ENCODE assay signal across 15 mouse cellular contexts in the genomic region with DNA sequence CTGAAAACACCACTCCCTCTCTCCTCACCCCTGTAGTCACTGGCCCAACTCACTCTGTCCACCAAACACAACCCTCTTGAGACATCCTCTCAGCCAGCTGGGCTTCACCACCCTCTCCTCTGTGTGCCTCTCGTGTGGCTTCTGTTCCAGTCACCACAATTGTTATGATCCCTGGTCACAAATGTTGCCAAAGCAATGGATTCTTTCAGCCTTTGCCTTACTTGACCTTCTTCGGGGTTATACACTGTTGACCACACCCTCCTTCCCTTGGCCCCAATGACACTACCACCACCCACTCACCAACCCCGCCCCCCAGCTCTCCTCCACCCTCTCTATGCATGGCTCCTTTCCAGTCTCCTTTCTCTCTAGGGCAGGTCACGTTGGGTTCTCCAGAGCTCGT. TPM values are rescaled to one million over a fixed set of nuclear protein-coding genes. Genes with fewer than 3 reads are reported as not detected.
DNase-seq lines count a peak whose midpoint lies in the region; ATAC-seq and TF ChIP-seq lines count a peak whose summit lies in the region.
"Had no signal": no experiment of that assay in that cellular context is flagged by ENCODE, and none has a peak within 500 bp of the region (broad histone marks: within the 10 kb centered on the region; RNA-seq: fewer than 3 reads in every experiment).

No protein-coding gene starts in this region.

- H3K27ac ChIP-seq in heart, embryonic 10.5 days: no peak overlapping the region
- no peak overlapping the region for H3K27ac ChIP-seq in stomach, postnatal 0 days (replicated peaks)
- H3K27ac ChIP-seq in liver, postnatal 0 days (ENCODE audit: low read depth): no peak overlapping the region
- H3K27ac ChIP-seq in neural tube, embryonic 15.5 days (replicated peaks): no peak overlapping the region
- H3K27ac ChIP-seq: hindbrain, embryonic 12.5 days; limb, embryonic 15.5 days; macrophage; stomach, embryonic 15.5 days had no signal

- peak; percentile 75 for DNase-seq in heart, adult 8-10 months (ENCODE audit: low spot score)
- no peak for DNase-seq in heart, embryonic 10.5 days (ENCODE audit: low spot score)
- DNase-seq in gastrocnemius, adult 8-10 months (ENCODE audit: low spot score in 2 of 2): peak; percentile 57 to 71
- peak; percentile 79 to 90 for DNase-seq in lung, adult 18-20 months
- DNase-seq in stomach, postnatal 0 days (ENCODE audit: low spot score): peak; percentile 24
- DNase-seq in liver, postnatal 0 days: no peak
- DNase-seq: cerebellum, adult 2 months; kidney, adult 11 months; right cerebral cortex, postnatal 14 days had no signal

- H3K36me3 ChIP-seq in heart, embryonic 10.5 days: no peaks in the 10 kb centered on the region
- no peaks in the 10 kb centered on the region for H3K36me3 ChIP-seq in stomach, postnatal 0 days (ENCODE audit: control insufficient read depth, insufficient read depth, low read length)
- no peaks in the 10 kb centered on the region for H3K36me3 ChIP-seq in liver, postnatal 0 days (replicated peaks; ENCODE audit: insufficient read depth, low read length)
- H3K36me3 ChIP-seq in neural tube, embryonic 15.5 days: no peaks in the 10 kb centered on the region
- H3K36me3 ChIP-seq: hindbrain, embryonic 12.5 days; limb, embryonic 15.5 days; stomach, embryonic 15.5 days had no signal

- H3K27me3 ChIP-seq in heart, embryonic 10.5 days (ENCODE audit: insufficient read depth, poor library complexity, severe bottlenecking): no peaks in the 10 kb centered on the region
- no peaks in the 10 kb centered on the region for H3K27me3 ChIP-seq in stomach, postnatal 0 days (ENCODE audit: control insufficient read depth, insufficient read depth, low read length)
- no peaks in the 10 kb centered on the region for H3K27me3 ChIP-seq in liver, postnatal 0 days (ENCODE audit: insufficient read depth, low read length)
- H3K27me3 ChIP-seq in neural tube, embryonic 15.5 days (replicated peaks): no peaks in the 10 kb centered on the region
- H3K27me3 ChIP-seq: hindbrain, embryonic 12.5 days; limb, embryonic 15.5 days; Patski; stomach, embryonic 15.5 days had no signal

- H3K9ac ChIP-seq in stomach, postnatal 0 days (ENCODE audit: low read length): no peak overlapping the region
- no peak overlapping the region for H3K9ac ChIP-seq in liver, postnatal 0 days (replicated peaks)
- H3K9ac ChIP-seq in neural tube, embryonic 15.5 days (replicated peaks): no peak overlapping the region
- H3K9ac ChIP-seq: hindbrain, embryonic 12.5 days; limb, embryonic 15.5 days; stomach, embryonic 15.5 days had no signal

- ATAC-seq in stomach, postnatal 0 days (ENCODE audit: low FRiP score, low TSS enrichment): no peak
- no peak; the same call in 1 of the 2 replicates for ATAC-seq in liver, postnatal 0 days
- no peak for ATAC-seq in neural tube, embryonic 15.5 days (ENCODE audit: low FRiP score)
- ATAC-seq: Patski had no signal

- H3K4me1 ChIP-seq in heart, embryonic 10.5 days: peaks cover 37% of the 10 kb centered on the region
- 0 out of 2 replicates have a peak, but pooled peaks cover 4% of the 10 kb centered on the region for H3K4me1 ChIP-seq in stomach, postnatal 0 days (replicated peaks; ENCODE audit: control insufficient read depth, insufficient read depth)
- peaks cover 5% of the 10 kb centered on the region; the same call in 1 of the 2 replicates for H3K4me1 ChIP-seq in liver, postnatal 0 days (ENCODE audit: insufficient read depth)
- 0 out of 2 replicates have a peak, but pooled peaks cover 6% of the 10 kb centered on the region for H3K4me1 ChIP-seq in neural tube, embryonic 15.5 days

- 84% methylated on average over 5 of the region's 5 CpGs for WGBS in heart, embryonic 10.5 days
- 65% methylated on average over 5 of the region's 5 CpGs for WGBS in stomach, postnatal 0 days
- 72% methylated on average over 5 of the region's 5 CpGs for WGBS in liver, postnatal 0 days (ENCODE audit: insufficient replicate concordance)
- WGBS in neural tube, embryonic 15.5 days: 91% methylated on average over 5 of the region's 5 CpGs

- no peaks in the 10 kb centered on the region for H3K9me3 ChIP-seq in heart, embryonic 10.5 days
- H3K9me3 ChIP-seq in stomach, postnatal 0 days (ENCODE audit: control insufficient read depth, low read length): no peaks in the 10 kb centered on the region
- no peaks in the 10 kb centered on the region for H3K9me3 ChIP-seq in liver, postnatal 0 days (ENCODE audit: low read length)
- no peaks in the 10 kb centered on the region for H3K9me3 ChIP-seq in neural tube, embryonic 15.5 days (replicated peaks)
- H3K9me3 ChIP-seq: hindbrain, embryonic 12.5 days; limb, embryonic 15.5 days; stomach, embryonic 15.5 days had no signal

- TF ChIP-seq CTCF in stomach, postnatal 0 days (IDR thresholded peaks at IDR 0.05; ENCODE audit: low read depth): no peak
- no peak for TF ChIP-seq CTCF in liver, postnatal 0 days (IDR thresholded peaks at IDR 0.05; ENCODE audit: low read depth)

- no peak overlapping the region for H3K4me3 ChIP-seq in heart, embryonic 10.5 days
- no peak overlapping the region for H3K4me3 ChIP-seq in stomach, postnatal 0 days (ENCODE audit: low read depth, low read length)
- H3K4me3 ChIP-seq in liver, postnatal 0 days (ENCODE audit: low read depth, low read length): no peak overlapping the region
- no peak overlapping the region for H3K4me3 ChIP-seq in neural tube, embryonic 15.5 days (replicated peaks)
- H3K4me3 ChIP-seq: hindbrain, embryonic 12.5 days; limb, embryonic 15.5 days; stomach, embryonic 15.5 days had no signal

- TF ChIP-seq EP300 in stomach, postnatal 0 days (optimal IDR thresholded peaks at IDR 0.05): no peak
- no peak for TF ChIP-seq EP300 in liver, postnatal 0 days (IDR thresholded peaks at IDR 0.05; ENCODE audit: low read depth)

- no peak overlapping the region for H3K4me2 ChIP-seq in stomach, postnatal 0 days (replicated peaks; ENCODE audit: low read depth)
- H3K4me2 ChIP-seq in liver, postnatal 0 days (ENCODE audit: low read depth, low read length): no peak overlapping the region
- no peak overlapping the region for H3K4me2 ChIP-seq in neural tube, embryonic 15.5 days
- H3K4me2 ChIP-seq: hindbrain, embryonic 12.5 days; limb, embryonic 15.5 days; stomach, embryonic 15.5 days had no signal

RNA-seq across cellular contexts. Expression of a gene that starts 6.3 kb away (rescaled TPM):
- total RNA-seq in heart, adult 8-10 months (2022): 100 to 1,000 TPM; 122 to 159 (median 140) TPM
- 26.3 and 33.0 TPM in 2 replicates for polyA plus RNA-seq in heart, embryonic 10.5 days (2016; fragmentation: Nextera tagmentation; extraction: Ambion mirVana)
- total RNA-seq in gastrocnemius, adult 8-10 months (2022): 10 to 100 TPM; 20.8 to 31.3 (median 24.2) TPM
- 8.5 and 9.1 TPM in 2 replicates for polyA plus RNA-seq in stomach, postnatal 0 days (2015; fragmentation: Nextera tagmentation; extraction: Ambion mirVana)
- polyA plus RNA-seq in liver, postnatal 0 days (2015; fragmentation: Nextera tagmentation; extraction: Ambion mirVana): 4.4 and 4.7 TPM in 2 replicates
- 7.8 and 10.9 TPM in 2 replicates for polyA plus RNA-seq in neural tube, embryonic 15.5 days (2015; fragmentation: Nextera tagmentation; extraction: Ambion mirVana)

Comparison
In these comparisons a context has a peak if more than half of its experiments do, and no peak if none do; other contexts are left out.
1. DNase-seq: peak in heart, adult 8-10 months (single experiment), gastrocnemius, adult 8-10 months (2 of 2), lung, adult 18-20 months (2 of 2) and stomach, postnatal 0 days (single experiment); none in heart, embryonic 10.5 days (single experiment) and liver, postnatal 0 days (single experiment).